Mouse (Mus musculus): ENCODE data around the gene Mrpl12. TPM values are rescaled to one million over a fixed set of nuclear protein-coding genes. Genes with fewer than 3 reads are reported as not detected.
A peak's percentile ranks its signal among the peaks of the same experiment; 100 is the strongest.

The Mrpl12 gene
- polyA plus RNA-seq, 1 experiment from 2014 or later, result 172 TPM

DNA sequence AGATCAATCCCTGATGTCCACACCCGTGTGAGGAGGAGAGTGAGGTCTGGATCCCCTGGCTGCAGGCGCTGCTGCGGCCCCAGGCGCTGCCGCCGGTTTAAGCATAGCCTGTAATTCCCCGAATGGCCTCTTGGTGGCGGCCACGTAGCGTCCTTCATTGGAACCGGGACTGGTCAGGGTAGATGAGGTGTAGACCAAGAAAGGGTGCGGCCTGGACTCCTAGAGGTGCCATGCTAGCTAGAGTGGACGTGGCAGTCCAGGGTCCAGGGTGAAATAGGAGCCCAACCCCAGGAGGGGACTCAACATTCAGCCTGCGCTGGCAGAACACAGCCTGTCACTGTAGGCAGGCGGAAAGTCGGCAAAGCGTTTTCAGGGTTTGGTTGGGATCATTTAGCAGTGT is 31.2 kb downstream of the Mrpl12 start:
- ChIA-PET POLR2A (interaction anchor here (0.6 to 1.5 kb wide), 5 partner anchors 14 to 1167 kb away, joined by 3 to 8 read pairs (median 4); partner anchors contain the start of gene P4hb), CTCF (interaction anchor here (0.6 to 2.0 kb wide), 10 partner anchors 9 to 67 kb away, joined by 3 to 7 read pairs (median 4); partner anchors contain the start of gene Ppp1r27)
- in situ Hi-C loops (cut with MboI; ENCODE audit: low pct_unique_long_range_greater_than_20kb), result loop anchor here (5.0 kb wide), 1 partner anchor 47 kb away; no protein-coding TSS in a partner anchor
- TF ChIP-seq CTCF (IDR thresholded peaks at IDR 0.05), result peak; percentile 99
- peak; percentile 63 for ATAC-seq
- DNase-seq (ENCODE audit: low read depth, low spot score), result peak; percentile 28
- no peaks in the 10 kb centered on the region for H3K27me3 ChIP-seq

DNA sequence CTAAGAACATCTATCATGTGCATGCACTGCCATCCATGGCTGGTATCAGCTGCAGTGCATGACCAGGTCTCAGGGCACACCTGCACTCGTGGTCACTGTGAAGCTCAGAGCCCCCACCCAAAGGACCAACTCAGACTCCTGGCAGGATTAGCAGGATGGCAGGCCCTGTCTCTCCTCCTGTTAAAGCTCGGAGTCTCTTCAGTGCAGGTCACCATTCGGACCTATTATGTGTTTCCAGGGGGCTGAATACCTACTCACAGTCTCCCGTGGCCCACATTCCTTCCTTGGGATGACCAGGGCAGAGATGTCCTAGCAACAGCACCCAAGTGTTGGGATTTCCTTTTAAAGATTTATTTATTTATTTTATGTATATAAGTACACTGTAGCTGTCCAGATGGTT is 32.7 kb downstream of the Mrpl12 start:
- no peak for TF ChIP-seq CTCF (IDR thresholded peaks at IDR 0.05)
- ChIA-PET CTCF (interaction anchor here (1.1 to 1.5 kb wide), 4 partner anchors 25 to 60 kb away, joined by 3 to 5 read pairs (median 3); no protein-coding TSS in a partner anchor), POLR2A (interaction anchor here (1.6 kb wide), 1 partner anchor 55 kb away, joined by 5 read pairs; the partner anchor contains the start of gene P4hb)
- H3K27me3 ChIP-seq, result no peaks in the 10 kb centered on the region
- DNase-seq (ENCODE audit: low read depth, low spot score) (no peak), ATAC-seq (no peak)
- in situ Hi-C loops (cut with MboI; ENCODE audit: low pct_unique_long_range_greater_than_20kb), result loop anchor here (5.0 kb wide), 1 partner anchor 45 kb away; no protein-coding TSS in a partner anchor

DNA sequence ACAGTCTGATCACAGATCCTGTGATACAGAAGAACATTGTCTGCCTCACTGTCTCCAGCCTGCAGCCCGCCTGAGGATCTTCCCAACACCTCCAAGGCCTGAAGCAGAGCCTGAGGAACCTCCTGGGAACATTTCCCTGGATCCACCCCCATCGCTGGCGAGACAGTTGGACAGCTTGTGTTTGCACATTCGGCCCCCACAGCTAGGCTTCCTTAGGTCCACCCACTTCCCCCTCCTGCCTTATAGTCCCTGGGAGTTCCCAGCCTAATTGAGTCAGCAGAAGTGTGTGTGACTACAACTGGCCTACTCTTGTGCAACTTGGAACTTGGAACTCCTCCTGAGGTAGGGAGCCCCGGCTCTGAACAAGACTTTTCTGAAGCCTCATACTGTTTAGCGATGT is 33.6 kb downstream of the Mrpl12 start:
- TF ChIP-seq CTCF (IDR thresholded peaks at IDR 0.05), result no peak
- no peak for DNase-seq (ENCODE audit: low read depth, low spot score)
- CTCF ChIA-PET, result interaction anchor here (0.8 to 1.5 kb wide), 5 partner anchors 24 to 59 kb away, joined by 3 to 5 read pairs (median 3); no protein-coding TSS in a partner anchor
- POLR2A ChIA-PET, result interaction anchor here (0.7 to 1.6 kb wide), 2 partner anchors 55 to 56 kb away, joined by 3 to 5 read pairs; partner anchors contain the start of gene P4hb
- no peaks in the 10 kb centered on the region for H3K27me3 ChIP-seq
- in situ Hi-C loops (cut with MboI; ENCODE audit: low pct_unique_long_range_greater_than_20kb), result loop anchor here (5.0 kb wide), 1 partner anchor 44 kb away; no protein-coding TSS in a partner anchor
- ATAC-seq, result no peak

DNA sequence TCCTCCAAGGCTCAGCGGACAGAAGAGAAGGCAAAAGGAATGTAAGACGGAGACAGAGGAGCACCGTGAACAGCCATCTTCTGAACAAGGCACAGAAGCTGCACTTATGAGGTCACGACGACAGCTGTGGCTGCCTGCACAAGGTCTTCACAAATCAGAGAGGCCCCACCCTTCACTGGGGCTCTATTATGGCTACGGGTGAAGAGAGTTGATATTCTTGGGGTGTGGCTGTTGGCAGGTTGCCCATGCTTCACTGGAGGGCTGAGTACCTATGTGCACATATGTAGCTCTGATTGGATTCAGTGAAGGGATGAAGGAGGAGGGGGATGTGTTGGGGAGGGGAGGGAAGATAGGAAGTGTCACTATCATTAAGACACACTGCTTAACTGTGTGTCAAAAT is 34.1 kb downstream of the Mrpl12 start:
- no peak for ATAC-seq
- in situ Hi-C loops (cut with MboI; ENCODE audit: low pct_unique_long_range_greater_than_20kb), result loop anchor here (5.0 kb wide), 1 partner anchor 44 kb away; no protein-coding TSS in a partner anchor

DNA sequence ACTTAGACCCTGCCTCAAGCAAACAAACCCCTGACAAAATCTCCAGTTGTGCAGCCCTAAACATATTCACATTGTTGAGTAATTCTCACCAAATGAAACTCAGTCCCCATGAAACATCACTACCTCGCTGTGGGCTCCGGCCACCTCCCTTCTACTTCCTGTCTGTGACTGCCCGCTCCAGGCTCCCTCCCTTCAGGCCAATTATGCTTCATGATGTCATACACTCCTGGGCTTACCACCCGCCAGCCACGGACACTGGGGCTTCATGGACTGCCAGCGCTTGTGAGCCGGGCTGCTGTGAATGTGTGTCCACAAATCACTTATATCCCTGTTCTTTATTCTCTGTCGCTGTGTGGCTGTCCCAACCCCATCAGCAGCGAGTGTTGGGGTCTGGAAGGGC is 35.3 kb downstream of the Mrpl12 start:
- ChIA-PET POLR2A (interaction anchor here (0.6 to 1.8 kb wide), 2 partner anchors 18 to 33 kb away, joined by 3 to 5 read pairs; no protein-coding TSS in a partner anchor), CTCF (interaction anchor here (1.2 to 1.8 kb wide), 2 partner anchors 18 to 34 kb away, joined by 3 to 5 read pairs; no protein-coding TSS in a partner anchor)
- no peak for TF ChIP-seq CTCF (IDR thresholded peaks at IDR 0.05)
- ATAC-seq (peak; percentile 47), DNase-seq (ENCODE audit: low read depth, low spot score) (no peak)
- H3K27me3 ChIP-seq, result no peaks in the 10 kb centered on the region
- in situ Hi-C loops (cut with MboI; ENCODE audit: low pct_unique_long_range_greater_than_20kb), result loop anchor here (5.0 kb wide), 1 partner anchor 43 kb away; no protein-coding TSS in a partner anchor

More for the DNA sequence above, 34.1 kb downstream of the Mrpl12 start:
- CTCF ChIA-PET, result interaction anchor here (0.8 to 1.1 kb wide), 4 partner anchors 36 to 58 kb away, joined by 3 read pairs; no protein-coding TSS in a partner anchor
- no peak for TF ChIP-seq CTCF (IDR thresholded peaks at IDR 0.05)
- no peaks in the 10 kb centered on the region for H3K27me3 ChIP-seq
- no peak for DNase-seq (ENCODE audit: low read depth, low spot score)
- POLR2A ChIA-PET, result interaction anchor here (0.7 to 1.8 kb wide), 2 partner anchors 20 to 55 kb away, joined by 3 to 5 read pairs; no protein-coding TSS in a partner anchor

DNA sequence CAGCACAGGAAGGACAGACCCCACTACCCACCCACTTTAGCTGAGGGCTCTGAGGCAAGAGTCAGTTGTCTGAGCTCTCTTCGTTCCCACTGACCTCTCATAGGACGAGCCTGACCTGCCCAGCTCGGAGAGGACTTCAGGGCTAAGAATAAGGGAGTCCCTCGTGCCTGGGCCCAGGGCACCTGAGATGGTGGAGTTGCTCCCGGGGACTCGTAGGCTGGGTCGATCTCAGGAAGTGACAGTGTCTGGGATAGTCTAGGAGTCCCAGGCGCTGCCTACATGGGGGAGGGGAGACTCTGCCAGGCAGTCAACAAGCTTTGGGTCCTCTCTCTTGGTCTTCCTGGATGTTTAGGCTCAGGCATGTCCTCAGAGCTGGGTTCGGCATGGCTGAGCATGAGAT is 36.1 kb downstream of the Mrpl12 start:
- POLR2A ChIA-PET, result no interaction called here
- DNase-seq (ENCODE audit: low read depth, low spot score) (no peak), ATAC-seq (no peak)
- in situ Hi-C loops (cut with MboI; ENCODE audit: low pct_unique_long_range_greater_than_20kb), result no loop called here
- H3K27me3 ChIP-seq, result no peaks in the 10 kb centered on the region
- CTCF ChIA-PET, result interaction anchor here (1.1 to 1.8 kb wide), 3 partner anchors 14 to 34 kb away, joined by 3 to 5 read pairs (median 3); no protein-coding TSS in a partner anchor
- no peak for TF ChIP-seq CTCF (IDR thresholded peaks at IDR 0.05)

DNA sequence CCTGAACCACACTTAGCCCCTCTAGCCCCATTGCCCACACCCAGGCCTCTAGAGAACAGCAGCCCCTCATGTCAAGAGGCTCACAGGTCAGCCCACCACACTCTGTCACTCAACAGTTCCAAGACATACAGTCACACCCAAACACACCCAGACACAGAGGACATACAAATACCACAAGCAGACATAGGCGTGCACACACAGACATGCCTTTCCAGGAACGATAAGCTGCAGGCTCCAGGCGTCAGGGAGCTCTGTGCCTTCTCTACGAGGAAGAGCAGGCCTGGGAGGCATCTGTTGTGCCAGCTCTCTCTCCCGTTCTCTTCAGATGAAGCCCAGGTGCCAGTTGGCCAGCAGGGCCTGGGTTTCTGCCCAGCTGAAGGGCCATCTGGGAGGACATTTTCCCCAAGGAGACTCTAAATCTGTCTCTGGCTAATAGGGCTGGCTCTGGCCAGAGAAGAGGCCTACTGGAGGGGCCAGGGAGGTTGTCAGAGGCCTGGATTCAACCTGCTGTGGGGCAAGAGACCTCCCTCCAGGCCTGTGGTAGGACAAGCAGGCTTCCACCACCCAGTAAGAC is 36.6 kb downstream of the Mrpl12 start:
- TF ChIP-seq CTCF (IDR thresholded peaks at IDR 0.05), result no peak
- ChIA-PET POLR2A (no interaction called here), CTCF (interaction anchor here (1.1 to 1.8 kb wide), 3 partner anchors 13 to 33 kb away, joined by 3 to 5 read pairs (median 3); no protein-coding TSS in a partner anchor)
- no peaks in the 10 kb centered on the region for H3K27me3 ChIP-seq
- ATAC-seq (no peak), DNase-seq (ENCODE audit: low read depth, low spot score) (no peak)
- in situ Hi-C loops (cut with MboI; ENCODE audit: low pct_unique_long_range_greater_than_20kb), result no loop called here

DNA sequence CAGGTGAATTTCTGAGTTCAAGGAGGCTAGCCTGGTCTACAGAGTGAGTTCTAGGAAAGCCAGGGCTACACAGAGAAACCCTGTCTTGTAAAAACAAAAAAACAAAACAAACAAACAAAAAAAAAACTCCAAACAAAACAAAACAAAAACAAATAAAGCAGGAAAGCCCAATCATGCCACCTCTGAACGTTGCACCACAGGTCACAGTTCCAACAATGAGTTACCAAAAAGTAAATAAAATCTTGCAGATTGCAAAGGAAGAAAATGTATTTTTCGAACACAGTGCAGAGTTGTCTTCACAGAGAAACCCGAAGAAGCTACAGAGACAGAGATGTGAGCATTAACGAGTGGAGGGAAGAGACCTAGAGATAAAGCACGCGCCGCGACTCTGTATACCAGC is 38.2 kb downstream of the Mrpl12 start:
- ATAC-seq (no peak), DNase-seq (ENCODE audit: low read depth, low spot score) (no peak)
- ChIA-PET POLR2A (interaction anchor here (0.8 kb wide), 1 partner anchor 22 kb away, joined by 3 read pairs; no protein-coding TSS in a partner anchor), CTCF (interaction anchor here (1.2 kb wide), 1 partner anchor 20 kb away, joined by 4 read pairs; no protein-coding TSS in a partner anchor)
- H3K27me3 ChIP-seq, result peaks cover 2% of the 10 kb centered on the region
- TF ChIP-seq CTCF (IDR thresholded peaks at IDR 0.05), result no peak
- in situ Hi-C loops (cut with MboI; ENCODE audit: low pct_unique_long_range_greater_than_20kb), result no loop called here

DNA sequence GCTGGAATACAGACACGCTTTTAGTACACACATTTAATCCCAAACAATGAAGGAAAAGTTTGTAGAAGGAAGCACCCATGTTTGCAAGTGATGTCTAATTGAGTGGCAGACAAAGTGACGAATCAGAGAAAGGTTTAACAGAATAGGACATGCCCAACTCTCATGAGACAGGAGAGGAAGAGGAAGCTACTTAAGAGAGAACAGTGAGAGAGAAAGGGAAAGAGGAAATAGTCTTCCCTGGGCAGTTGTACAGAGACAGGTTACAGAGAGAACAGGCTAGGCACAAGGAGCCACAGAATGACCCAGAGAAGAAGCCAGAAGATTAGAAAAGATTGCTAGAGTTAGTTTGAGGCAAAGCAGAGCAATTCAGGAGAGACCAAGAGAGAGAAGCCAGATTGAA is 41.5 kb downstream of the Mrpl12 start:
- in situ Hi-C loops (cut with MboI; ENCODE audit: low pct_unique_long_range_greater_than_20kb), result no loop called here
- ChIA-PET CTCF (no interaction called here), POLR2A (no interaction called here)
- ATAC-seq (no peak), DNase-seq (ENCODE audit: low read depth, low spot score) (no peak)
- H3K27me3 ChIP-seq, result peaks cover 25% of the 10 kb centered on the region
- TF ChIP-seq CTCF (IDR thresholded peaks at IDR 0.05), result no peak

DNA sequence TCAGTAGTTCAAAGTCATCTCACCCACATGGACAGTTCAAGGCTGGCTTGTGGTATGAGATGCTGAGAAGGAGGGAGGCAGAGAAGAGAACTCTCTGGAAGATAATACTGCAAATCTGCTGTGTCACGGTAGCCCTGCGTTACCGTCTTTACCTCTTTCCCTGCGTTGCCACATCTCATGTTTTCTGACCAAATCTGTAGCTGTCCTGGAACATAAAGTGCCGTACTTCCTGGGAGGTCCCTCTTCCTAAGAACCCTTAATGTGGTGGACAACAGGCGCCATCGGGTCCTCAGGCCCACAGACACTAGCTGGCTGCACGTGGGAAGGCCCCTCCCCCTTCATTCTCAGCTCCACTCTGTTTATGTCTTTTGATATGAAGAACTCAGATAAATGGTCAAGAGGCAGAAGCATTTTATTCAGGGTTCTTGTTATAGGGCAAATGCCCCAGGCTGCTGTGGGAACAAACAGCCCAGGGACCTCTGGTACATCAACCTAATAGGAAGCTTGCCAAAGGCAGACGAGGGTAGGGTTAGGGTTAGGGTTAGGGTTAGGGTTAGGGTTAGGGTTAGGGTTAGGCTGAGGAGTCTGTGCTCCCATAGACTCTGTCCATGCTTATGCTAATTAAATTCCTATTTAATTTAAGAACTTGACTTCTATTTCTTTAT is 43.4 kb downstream of the Mrpl12 start:
- in situ Hi-C loops (cut with MboI; ENCODE audit: low pct_unique_long_range_greater_than_20kb), result no loop called here
- peaks cover 37% of the 10 kb centered on the region for H3K27me3 ChIP-seq
- ChIA-PET CTCF (no interaction called here), POLR2A (no interaction called here)
- no peak for TF ChIP-seq CTCF (IDR thresholded peaks at IDR 0.05)
- no peak for ATAC-seq
- DNase-seq (ENCODE audit: low read depth, low spot score), result no peak

All from Patski (cell line).